Mouse (Mus musculus): ENCODE measurements at regions not wholly inside any gene's neighbourhood (a gene's known extent, or its start where the extent isn't known, plus 50 kb on each side); places are given as distances from the start of the nearest gene placed in this dataset.

- peaks cover 33% of the 10 kb centered on the region for H3K4me1 ChIP-seq (replicated peaks; ENCODE audit: low read depth, low read length)
- peaks cover 6% of the 10 kb centered on the region; the same call in 1 of the 2 replicates for H3K27me3 ChIP-seq (ENCODE audit: insufficient read depth, low read length)
- no peaks in the 10 kb centered on the region for H3K9me3 ChIP-seq (ENCODE audit: low read length)
- TF ChIP-seq CTCF (conservative IDR thresholded peaks at IDR 0.05; ENCODE audit: low read length) (no peak), NANOG (IDR thresholded peaks at IDR 0.05; ENCODE audit: borderline replicate concordance, low read length) (no peak), POU5F1 (IDR thresholded peaks at IDR 0.05; ENCODE audit: borderline replicate concordance, low read length) (no peak)
- no peaks in the 10 kb centered on the region for H3K36me3 ChIP-seq (ENCODE audit: insufficient read depth, low read length)
- no peak overlapping the region for H3K4me3 ChIP-seq (replicated peaks; ENCODE audit: low read length)
These were observed 294.2 kb downstream of the Pdcd6ip start for GRCm38 (mm10) chr9:113413851-113414250.

GRCm38 (mm10) chr9:113411638-113412037 lies 296.4 kb downstream of the Pdcd6ip start:
- no peaks in the 10 kb centered on the region for H3K9me3 ChIP-seq (ENCODE audit: low read length)
- H3K4me3 ChIP-seq (replicated peaks; ENCODE audit: low read length): no peak overlapping the region
- TF ChIP-seq CTCF (conservative IDR thresholded peaks at IDR 0.05; ENCODE audit: low read length) (no peak), POU5F1 (IDR thresholded peaks at IDR 0.05; ENCODE audit: borderline replicate concordance, low read length) (no peak), NANOG (IDR thresholded peaks at IDR 0.05; ENCODE audit: borderline replicate concordance, low read length) (no peak)
- H3K36me3 ChIP-seq (ENCODE audit: insufficient read depth, low read length): no peaks in the 10 kb centered on the region
- no peaks in the 10 kb centered on the region; the same call in 1 of the 2 replicates for H3K27me3 ChIP-seq (ENCODE audit: insufficient read depth, low read length)
- H3K4me1 ChIP-seq (replicated peaks; ENCODE audit: low read depth, low read length): peaks cover 25% of the 10 kb centered on the region

- Histone ChIP-seq H3K36me3 (ENCODE audit: insufficient read depth, low read length) (no peaks in the 10 kb centered on the region), H3K9me3 (ENCODE audit: low read length) (peaks cover 6% of the 10 kb centered on the region; the same call in 1 of the 2 replicates), H3K4me1 (replicated peaks; ENCODE audit: low read depth, low read length) (no peaks in the 10 kb centered on the region), H3K4me3 (replicated peaks; ENCODE audit: low read length) (no peak overlapping the region), H3K27me3 (ENCODE audit: insufficient read depth, low read length) (no peaks in the 10 kb centered on the region; the same call in 1 of the 2 replicates)
- TF ChIP-seq NANOG (IDR thresholded peaks at IDR 0.05; ENCODE audit: borderline replicate concordance, low read length): no peak
- TF ChIP-seq POU5F1 (IDR thresholded peaks at IDR 0.05; ENCODE audit: borderline replicate concordance, low read length): no peak
- no peak for TF ChIP-seq CTCF (conservative IDR thresholded peaks at IDR 0.05; ENCODE audit: low read length)
These were observed 299.5 kb downstream of the Pdcd6ip start for GRCm38 (mm10) chr9:113408521-113408920.

- H3K4me1 ChIP-seq (replicated peaks; ENCODE audit: low read depth, low read length): peaks cover 16% of the 10 kb centered on the region
- H3K27me3 ChIP-seq (ENCODE audit: insufficient read depth, low read length): no peaks in the 10 kb centered on the region
- H3K9me3 ChIP-seq (ENCODE audit: low read length): no peaks in the 10 kb centered on the region
- no peak overlapping the region for H3K4me3 ChIP-seq (replicated peaks; ENCODE audit: low read length)
- H3K36me3 ChIP-seq (ENCODE audit: insufficient read depth, low read length): no peaks in the 10 kb centered on the region
- TF ChIP-seq POU5F1 (IDR thresholded peaks at IDR 0.05; ENCODE audit: borderline replicate concordance, low read length) (no peak), CTCF (conservative IDR thresholded peaks at IDR 0.05; ENCODE audit: low read length) (no peak), NANOG (IDR thresholded peaks at IDR 0.05; ENCODE audit: borderline replicate concordance, low read length) (no peak)
These were observed 313.7 kb downstream of the Pdcd6ip start for GRCm38 (mm10) chr9:113394320-113394719.

- H3K4me1 ChIP-seq (replicated peaks; ENCODE audit: low read depth, low read length): peaks cover 52% of the 10 kb centered on the region
- TF ChIP-seq NANOG (IDR thresholded peaks at IDR 0.05; ENCODE audit: borderline replicate concordance, low read length) (no peak), CTCF (conservative IDR thresholded peaks at IDR 0.05; ENCODE audit: low read length) (no peak)
- H3K36me3 ChIP-seq (ENCODE audit: insufficient read depth, low read length): no peaks in the 10 kb centered on the region
- H3K27me3 ChIP-seq (ENCODE audit: insufficient read depth, low read length): no peaks in the 10 kb centered on the region
- peaks cover 8% of the 10 kb centered on the region for H3K9me3 ChIP-seq (ENCODE audit: low read length)
- H3K4me3 ChIP-seq (replicated peaks; ENCODE audit: low read length): no peak overlapping the region
These were observed 320.7 kb downstream of the Pdcd6ip start for GRCm38 (mm10) chr9:113387356-113387755.

GRCm38 (mm10) chr9:113381591-113382110 lies 326.4 kb downstream of the Pdcd6ip start:
- Histone ChIP-seq H3K9me3 (ENCODE audit: low read length) (peaks cover 8% of the 10 kb centered on the region), H3K4me3 (replicated peaks; ENCODE audit: low read length) (no peak overlapping the region), H3K4me1 (replicated peaks; ENCODE audit: low read depth, low read length) (peaks cover 23% of the 10 kb centered on the region), H3K27me3 (ENCODE audit: insufficient read depth, low read length) (0 out of 2 replicates have a peak, but pooled peaks cover 2% of the 10 kb centered on the region), H3K36me3 (ENCODE audit: insufficient read depth, low read length) (no peaks in the 10 kb centered on the region)
- no peak for TF ChIP-seq NANOG (IDR thresholded peaks at IDR 0.05; ENCODE audit: borderline replicate concordance, low read length)
- TF ChIP-seq CTCF (conservative IDR thresholded peaks at IDR 0.05; ENCODE audit: low read length): no peak

GRCm38 (mm10) chr9:113380408-113381129 lies 327.5 kb downstream of the Pdcd6ip start:
- no peak overlapping the region for H3K4me3 ChIP-seq (replicated peaks; ENCODE audit: low read length)

GRCm38 (mm10) chr9:113378525-113378924 lies 329.5 kb downstream of the Pdcd6ip start:
- TF ChIP-seq POU5F1 (IDR thresholded peaks at IDR 0.05; ENCODE audit: borderline replicate concordance, low read length) (no peak), CTCF (conservative IDR thresholded peaks at IDR 0.05; ENCODE audit: low read length) (no peak), NANOG (IDR thresholded peaks at IDR 0.05; ENCODE audit: borderline replicate concordance, low read length) (no peak)
- Histone ChIP-seq H3K4me3 (replicated peaks; ENCODE audit: low read length) (no peak overlapping the region), H3K27me3 (ENCODE audit: insufficient read depth, low read length) (peaks cover 4% of the 10 kb centered on the region; the same call in 1 of the 2 replicates), H3K36me3 (ENCODE audit: insufficient read depth, low read length) (no peaks in the 10 kb centered on the region), H3K9me3 (ENCODE audit: low read length) (no peaks in the 10 kb centered on the region), H3K4me1 (replicated peaks; ENCODE audit: low read depth, low read length) (peaks cover 5% of the 10 kb centered on the region)

More at GRCm38 (mm10) chr9:113380408-113381129, 327.5 kb downstream of the Pdcd6ip start:
- Histone ChIP-seq H3K36me3 (ENCODE audit: insufficient read depth, low read length) (no peaks in the 10 kb centered on the region), H3K27me3 (ENCODE audit: insufficient read depth, low read length) (peaks cover 4% of the 10 kb centered on the region; the same call in 1 of the 2 replicates), H3K4me1 (replicated peaks; ENCODE audit: low read depth, low read length) (peaks cover 14% of the 10 kb centered on the region), H3K9me3 (ENCODE audit: low read length) (peaks cover 8% of the 10 kb centered on the region)
- TF ChIP-seq NANOG (IDR thresholded peaks at IDR 0.05; ENCODE audit: borderline replicate concordance, low read length) (no peak), POU5F1 (IDR thresholded peaks at IDR 0.05; ENCODE audit: borderline replicate concordance, low read length) (no peak), CTCF (conservative IDR thresholded peaks at IDR 0.05; ENCODE audit: low read length) (no peak)

All from E14TG2a.4 (cell line).